Mouse (Mus musculus) ES-E14 (cell line): ENCODE measurements around the gene Alx1. TPM values are rescaled to one million over a fixed set of nuclear protein-coding genes. Genes with fewer than 3 reads are reported as not detected.
A peak's percentile ranks its signal among the peaks of the same experiment; 100 is the strongest.

Source experiments
- DNase-seq: peaks from one replicate; pipeline ENCODE4 v3.0.0-alpha.2; 2013; ENCODE audit warnings: low read depth, low spot score
- H3K27ac ChIP-seq: 2 replicates; pipeline ENCODE4 v1.5.1; 2012; ENCODE audit warnings: low read depth, mild to moderate bottlenecking, low read length, moderate library complexity, mixed read lengths; ENCODE audit not compliant: poor library complexity, insufficient read depth, severe bottlenecking
- H3K36me3 ChIP-seq: 2 replicates; pipeline ENCODE4 v1.6.1; 2012; ENCODE audit warnings: mild to moderate bottlenecking, low read length, moderate library complexity, mixed read lengths; ENCODE audit not compliant: control insufficient read depth, poor library complexity, insufficient read depth, severe bottlenecking
- H3K4me1 ChIP-seq, 2 experiments: fragments of 150-350 bp in 1 of 2; sonication (generic) in 1 of 2; 2 replicates each; pipeline ENCODE4 v1.6.1; 2012; ENCODE audit warnings: low read length in 2 of 2, mild to moderate bottlenecking in 1 of 2, mixed read lengths in 1 of 2; ENCODE audit not compliant: control insufficient read depth in 2 of 2, insufficient read depth in 2 of 2, poor library complexity in 1 of 2
- H3K4me3 ChIP-seq, 2 experiments: fragments of 150-350 bp in 1 of 2; sonication (generic) in 1 of 2; 2 replicates each; pipeline ENCODE4 v1.5.1; 2012; ENCODE audit warnings: low read length in 2 of 2, low read depth in 1 of 2, mild to moderate bottlenecking in 1 of 2, mixed read lengths in 1 of 2; ENCODE audit not compliant: insufficient read depth in 1 of 2, poor library complexity in 1 of 2, severe bottlenecking in 1 of 2
- H3K9ac ChIP-seq: 2 replicates; pipeline ENCODE4 v1.6.1; 2012; ENCODE audit warnings: low read depth, mild to moderate bottlenecking, low read length, mixed read lengths; ENCODE audit not compliant: poor library complexity, insufficient read depth, severe bottlenecking
- H3K9me3 ChIP-seq: fragments of 150-350 bp; sonication (generic); 2 replicates; pipeline ENCODE4 v1.6.1; 2012; ENCODE audit warnings: low read depth, mild to moderate bottlenecking, low read length; ENCODE audit not compliant: control insufficient read depth, insufficient read depth
- CHD2 ChIP-seq: IDR thresholded peaks from 2 replicates; pipeline ENCODE4 v1.6.1; 2014; ENCODE audit warnings: mild to moderate bottlenecking, low read depth, low read length, inconsistent platforms
- HCFC1 ChIP-seq: IDR thresholded peaks from 2 replicates; pipeline ENCODE4 v1.6.1; 2012; ENCODE audit warnings: low read length, inconsistent platforms, borderline replicate concordance; ENCODE audit not compliant: insufficient read depth
- MAFK ChIP-seq: IDR thresholded peaks from 2 replicates; pipeline ENCODE4 v1.6.1; 2014; ENCODE audit warnings: mild to moderate bottlenecking, low read depth, low read length, inconsistent platforms; ENCODE audit not compliant: insufficient read depth
- ZC3H11A ChIP-seq: IDR thresholded peaks from 2 replicates; pipeline ENCODE4 v1.6.1; 2012; ENCODE audit warnings: low read depth, mild to moderate bottlenecking, inconsistent platforms, low read length, borderline replicate concordance
- ZNF384 ChIP-seq: IDR thresholded peaks from 2 replicates; pipeline ENCODE4 v1.6.1; 2012; ENCODE audit warnings: low read depth, low read length, inconsistent platforms
- in situ Hi-C, 2 experiments: fragments of 600-800 bp; cut with MboI; formaldehyde crosslinking; loops; one replicate each; pipeline ENCODE4 v1.15.1; 2025; ENCODE audit warnings: low sequenced_read_pairs in 2 of 2, inconsistent platforms in 1 of 2; ENCODE audit not compliant: unreplicated experiment in 2 of 2
- total RNA-seq: library from RNA; depleted of rRNA; stranded (reverse); fragments of 300-350 nt; gene quantifications from 2 replicates; pipeline ENCODE4 v1.2.3, GENCODE M21; 2012

Gene Alx1
- total RNA-seq, 1 experiment, result 0.49 TPM

- in situ Hi-C loops, result no loop called here
- Histone ChIP-seq H3K27ac (no peak overlapping the region), H3K4me1 (no peaks in the 10 kb centered on the region), H3K9me3 (no peaks in the 10 kb centered on the region), H3K4me3 (no peak overlapping the region), H3K9ac (no peak overlapping the region), H3K36me3 (no peaks in the 10 kb centered on the region)
- TF ChIP-seq HCFC1, result no peak
- no peak for TF ChIP-seq MAFK
- no peak for TF ChIP-seq ZC3H11A
- TF ChIP-seq ZNF384, result no peak
- TF ChIP-seq CHD2, result no peak
- no peak for DNase-seq
Measured at GRCm38 (mm10) chr10:103035002-103035640, 5.1 kb upstream of the Alx1 start.

- in situ Hi-C loops, result no loop called here
- H3K9me3 ChIP-seq, result no peaks in the 10 kb centered on the region
- DNase-seq, result no peak
- no peaks in the 10 kb centered on the region for H3K4me1 ChIP-seq
- H3K9ac ChIP-seq, result no peak overlapping the region
- no peaks in the 10 kb centered on the region for H3K36me3 ChIP-seq
- H3K4me3 ChIP-seq, result no peak overlapping the region
- H3K27ac ChIP-seq, result no peak overlapping the region
- TF ChIP-seq MAFK, result no peak
- no peak for TF ChIP-seq HCFC1
- no peak for TF ChIP-seq CHD2
- TF ChIP-seq ZC3H11A, result no peak
Measured at GRCm38 (mm10) chr10:103030931-103031330, 916 bp upstream of the Alx1 start.

DNA sequence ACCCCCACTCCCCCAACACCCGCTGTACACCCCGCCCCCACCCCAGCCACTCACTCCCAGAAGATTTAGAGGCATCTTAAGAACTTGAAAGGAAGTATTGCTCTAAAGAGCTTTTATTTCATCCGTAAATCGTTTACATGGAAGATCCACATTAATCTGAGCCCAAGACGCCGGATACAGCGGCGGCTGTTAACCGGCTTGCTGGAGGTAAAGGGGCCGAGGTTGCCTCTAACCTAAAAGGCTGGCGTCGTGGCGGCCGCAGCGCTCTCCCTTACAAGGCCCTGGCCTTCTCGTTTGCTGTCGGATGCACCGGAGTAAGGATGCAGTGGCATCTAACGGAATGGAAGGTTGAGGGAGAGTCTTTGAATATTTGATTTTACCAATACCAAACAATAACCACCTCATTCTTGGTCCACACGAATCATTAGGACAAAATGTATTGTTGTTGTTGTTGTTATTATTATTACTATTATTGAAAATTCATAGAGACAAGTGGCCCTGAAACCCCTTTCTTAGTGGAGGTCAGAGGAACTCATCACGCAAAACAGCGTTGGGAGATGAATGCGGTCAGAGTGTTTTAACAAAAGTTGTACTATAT, 784 bp downstream of the Alx1 start:
- no peak overlapping the region for H3K27ac ChIP-seq
- H3K9me3 ChIP-seq, result no peaks in the 10 kb centered on the region
- no peak for DNase-seq
- in situ Hi-C loops, result no loop called here
- TF ChIP-seq HCFC1 (no peak), ZNF384 (no peak)
- H3K36me3 ChIP-seq, result no peaks in the 10 kb centered on the region
- no peak overlapping the region for H3K9ac ChIP-seq
- no peak overlapping the region; a peak in 1 of 4 replicates for H3K4me3 ChIP-seq
- H3K4me1 ChIP-seq, result no peaks in the 10 kb centered on the region

GRCm38 (mm10) chr10:103028253-103029131, 1.5 kb downstream of the Alx1 start:
- in situ Hi-C loops, result no loop called here
- Histone ChIP-seq H3K9ac (0 out of 2 replicates have a peak overlapping the region, but pooled peaks have one; percentile 19), H3K27ac (no peak overlapping the region)

More at GRCm38 (mm10) chr10:103028253-103029131, 1.5 kb downstream of the Alx1 start:
- peak overlapping the region; percentile 51 to 73 for H3K4me3 ChIP-seq
- DNase-seq, result no peak
- TF ChIP-seq ZC3H11A (no peak), ZNF384 (no peak), MAFK (no peak), HCFC1 (no peak), CHD2 (no peak)
- no peaks in the 10 kb centered on the region for H3K9me3 ChIP-seq
- no peaks in the 10 kb centered on the region for H3K4me1 ChIP-seq
- no peaks in the 10 kb centered on the region for H3K36me3 ChIP-seq
